ENCODE assay signal across 8 mouse cellular contexts in genomic region chr8:62951173-62952134, GRCm38 (mm10). TPM values are rescaled to one million over a fixed set of nuclear protein-coding genes. Genes with fewer than 3 reads are reported as not detected.
DNase-seq lines count a peak whose midpoint lies in the region; ATAC-seq and TF ChIP-seq lines count a peak whose summit lies in the region.

No protein-coding gene starts in this region.

- TF ChIP-seq EP300 in lung, postnatal 0 days (IDR thresholded peaks at IDR 0.05) = no peak

- no peak for TF ChIP-seq POLR2A in thymus, adult 2 months (IDR thresholded peaks at IDR 0.05; ENCODE audit: control insufficient read depth, extremely low read depth, insufficient read depth, low read length, poor library complexity)

- no peak for DNase-seq in lung, postnatal 0 days (ENCODE audit: low spot score)
- DNase-seq in lung, adult 18-20 months = no peak
- DNase-seq in retina, postnatal 1 day = peak; percentile 73
- DNase-seq in thymus, adult 2 months = no peak
- DNase-seq in thymus, postnatal 14 days = no peak

- H3K4me1 ChIP-seq in lung, postnatal 0 days (ENCODE audit: insufficient read depth, low read depth, low read length) = 0 out of 2 replicates have a peak, but pooled peaks cover 3% of the 10 kb centered on the region
- peaks cover 8% of the 10 kb centered on the region; the same call in 1 of the 2 replicates for H3K4me1 ChIP-seq in embryonic facial prominence, embryonic 13.5 days
- H3K4me1 ChIP-seq in hindbrain, embryonic 16.5 days (ENCODE audit: control insufficient read depth, insufficient read depth, low read depth, low read length) = peaks cover 4% of the 10 kb centered on the region; the same call in 1 of the 2 replicates
- H3K4me1 ChIP-seq in limb, embryonic 13.5 days = peaks cover 9% of the 10 kb centered on the region; the same call in 1 of the 2 replicates
- H3K4me1 ChIP-seq in thymus, adult 2 months (replicated peaks; ENCODE audit: control insufficient read depth, insufficient read depth, low read length) = no peaks in the 10 kb centered on the region

- H3K27ac ChIP-seq in lung, postnatal 0 days (ENCODE audit: low read length) = no peak overlapping the region
- no peak overlapping the region for H3K27ac ChIP-seq in embryonic facial prominence, embryonic 13.5 days
- peak overlapping the region; percentile 85 for H3K27ac ChIP-seq in hindbrain, embryonic 16.5 days (ENCODE audit: low read depth, low read length)
- H3K27ac ChIP-seq in limb, embryonic 13.5 days = no peak overlapping the region
- no peak overlapping the region for H3K27ac ChIP-seq in thymus, adult 2 months (ENCODE audit: control insufficient read depth, insufficient read depth, low read length)

- H3K4me2 ChIP-seq in lung, postnatal 0 days (replicated peaks; ENCODE audit: low read depth, low read length) = peak overlapping the region; percentile 48
- H3K4me2 ChIP-seq in embryonic facial prominence, embryonic 13.5 days = peak overlapping the region; percentile 96
- peak overlapping the region; percentile 79 for H3K4me2 ChIP-seq in hindbrain, embryonic 16.5 days (ENCODE audit: low read length)
- H3K4me2 ChIP-seq in limb, embryonic 13.5 days (replicated peaks) = peak overlapping the region; percentile 95

- no peaks in the 10 kb centered on the region for H3K9me3 ChIP-seq in lung, postnatal 0 days (ENCODE audit: low read length)
- no peaks in the 10 kb centered on the region for H3K9me3 ChIP-seq in embryonic facial prominence, embryonic 13.5 days
- H3K9me3 ChIP-seq in hindbrain, embryonic 16.5 days (ENCODE audit: control insufficient read depth, low read length) = no peaks in the 10 kb centered on the region
- no peaks in the 10 kb centered on the region for H3K9me3 ChIP-seq in limb, embryonic 13.5 days

- 0 out of 2 replicates have a peak, but pooled peaks cover 4% of the 10 kb centered on the region for H3K27me3 ChIP-seq in lung, postnatal 0 days (replicated peaks; ENCODE audit: insufficient read depth, low read length)
- H3K27me3 ChIP-seq in embryonic facial prominence, embryonic 13.5 days = peaks cover 17% of the 10 kb centered on the region
- no peaks in the 10 kb centered on the region for H3K27me3 ChIP-seq in hindbrain, embryonic 16.5 days (replicated peaks; ENCODE audit: control insufficient read depth, insufficient read depth, low read length)
- no peaks in the 10 kb centered on the region; the same call in 1 of the 2 replicates for H3K27me3 ChIP-seq in limb, embryonic 13.5 days
- no peaks in the 10 kb centered on the region for H3K27me3 ChIP-seq in thymus, adult 2 months (ENCODE audit: control insufficient read depth, insufficient read depth, low read length)

- H3K36me3 ChIP-seq in lung, postnatal 0 days (ENCODE audit: insufficient read depth, low read length) = no peaks in the 10 kb centered on the region
- no peaks in the 10 kb centered on the region for H3K36me3 ChIP-seq in embryonic facial prominence, embryonic 13.5 days
- no peaks in the 10 kb centered on the region for H3K36me3 ChIP-seq in hindbrain, embryonic 16.5 days (ENCODE audit: control insufficient read depth, insufficient read depth, low read length)
- no peaks in the 10 kb centered on the region for H3K36me3 ChIP-seq in limb, embryonic 13.5 days
- H3K36me3 ChIP-seq in thymus, adult 2 months (ENCODE audit: control insufficient read depth, insufficient read depth, low read length) = no peaks in the 10 kb centered on the region

- no peak for TF ChIP-seq CTCF in lung, postnatal 0 days (IDR thresholded peaks at IDR 0.05)
- no peak for TF ChIP-seq CTCF in thymus, adult 2 months (IDR thresholded peaks at IDR 0.05; ENCODE audit: borderline replicate concordance, control insufficient read depth, extremely low read depth, insufficient read depth, low read length, poor library complexity)

- ATAC-seq in lung, postnatal 0 days = no peak
- ATAC-seq in embryonic facial prominence, embryonic 13.5 days (ENCODE audit: insufficient number of reproducible peaks, insufficient read depth, low FRiP score, low TSS enrichment, low read depth) = peak; percentile 81
- ATAC-seq in hindbrain, embryonic 16.5 days = peak; percentile 92
- ATAC-seq in limb, embryonic 13.5 days (ENCODE audit: low FRiP score, low read depth) = peak; percentile 89

- 3% methylated on average over 45 of the region's 50 CpGs for WGBS in lung, postnatal 0 days
- under 1% methylated on average over 50 of the region's 50 CpGs for WGBS in embryonic facial prominence, embryonic 13.5 days
- under 1% methylated on average over 46 of the region's 50 CpGs for WGBS in hindbrain, embryonic 16.5 days
- under 1% methylated on average over 50 of the region's 50 CpGs for WGBS in limb, embryonic 13.5 days
- WGBS in thymus, adult 2 months = 7% methylated on average over 50 of the region's 50 CpGs

- H3K9ac ChIP-seq in lung, postnatal 0 days (replicated peaks; ENCODE audit: low read depth) = no peak overlapping the region
- H3K9ac ChIP-seq in embryonic facial prominence, embryonic 13.5 days = peak overlapping the region; percentile 74
- H3K9ac ChIP-seq in hindbrain, embryonic 16.5 days (ENCODE audit: low read depth, low read length) = peak overlapping the region; percentile 80
- peak overlapping the region; percentile 74 for H3K9ac ChIP-seq in limb, embryonic 13.5 days

- peak overlapping the region; percentile 17 for H3K4me3 ChIP-seq in lung, postnatal 0 days (ENCODE audit: low read depth, low read length)
- peak overlapping the region; percentile 59 for H3K4me3 ChIP-seq in embryonic facial prominence, embryonic 13.5 days
- peak overlapping the region; percentile 72 for H3K4me3 ChIP-seq in hindbrain, embryonic 16.5 days (ENCODE audit: low read length)
- peak overlapping the region; percentile 64 for H3K4me3 ChIP-seq in limb, embryonic 13.5 days
- no peak overlapping the region for H3K4me3 ChIP-seq in thymus, adult 2 months (ENCODE audit: control insufficient read depth, insufficient read depth, low read length)

RNA-seq across cellular contexts. Expression of gene Spock3, which starts 0.6 kb away (rescaled TPM):
- polyA plus RNA-seq in lung, postnatal 0 days (2015; fragmentation: Nextera tagmentation; extraction: Ambion mirVana) = 0.38 and 0.49 TPM in 2 replicates
- 10.8 and 11.1 TPM in 2 replicates for polyA plus RNA-seq in embryonic facial prominence, embryonic 13.5 days (2015; fragmentation: Nextera tagmentation; extraction: Ambion mirVana)
- polyA plus RNA-seq in hindbrain, embryonic 16.5 days (2015; fragmentation: Nextera tagmentation; extraction: Ambion mirVana) = 97.0 and 112 TPM in 2 replicates
- polyA plus RNA-seq in limb, embryonic 13.5 days (2015; fragmentation: Nextera tagmentation; extraction: Ambion mirVana) = 15.4 and 16.5 TPM in 2 replicates
- 0.48 and 0.50 TPM in 2 replicates for polyA plus RNA-seq in thymus, adult 2 months (2012; rRNA removed)
